Mouse (Mus musculus) heart, postnatal 0 days (tissue): Measurements from ENCODE around the gene Trp53.

Source experiments
- CTCF ChIP-seq: IDR thresholded peaks from 2 replicates; pipeline ENCODE4 v1.5.1; 2016; ENCODE audit warnings: antibody characterized with exemption, control low read depth, low read depth
- EP300 ChIP-seq: IDR thresholded peaks from 2 replicates; pipeline ENCODE4 v1.6.1; 2016; ENCODE audit warnings: antibody characterized with exemption, low read depth

DNA sequence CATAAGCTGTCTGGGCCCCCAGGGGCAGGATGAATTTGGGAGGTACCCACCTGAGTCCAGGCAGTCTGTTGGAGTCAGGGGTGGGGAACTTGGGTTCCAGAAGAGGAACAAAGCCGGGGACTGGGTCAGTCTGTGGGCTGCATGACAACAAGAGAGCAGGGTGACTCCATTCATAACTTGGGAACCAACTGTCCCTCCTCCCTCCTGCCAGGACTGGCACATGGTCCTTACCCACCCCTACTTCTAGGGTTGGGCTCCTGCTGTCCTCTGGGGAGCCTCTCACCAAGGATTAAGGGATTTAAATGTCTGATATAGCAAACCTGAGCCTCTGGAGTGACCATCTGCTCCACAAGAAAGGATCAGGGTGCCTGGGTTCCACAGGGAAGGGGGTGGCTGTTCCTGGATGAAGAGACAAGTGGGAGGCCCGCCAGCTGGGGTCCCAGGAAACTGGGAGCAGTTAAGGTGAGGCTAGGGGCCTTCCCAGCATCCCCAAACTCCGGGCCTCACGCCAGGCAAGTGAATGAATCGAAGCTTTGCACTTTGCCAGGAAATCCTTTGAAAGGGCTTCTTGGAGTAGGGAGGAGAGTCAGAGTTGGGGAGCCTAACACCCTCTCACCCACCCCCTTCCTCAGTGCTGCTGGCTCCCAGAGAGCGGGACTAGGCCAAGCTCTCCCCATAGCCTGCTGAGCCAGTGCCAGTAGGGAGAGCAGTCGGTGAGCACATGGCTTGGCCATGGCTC is 11.9 kb downstream of the Trp53 start:
- TF ChIP-seq CTCF (no peak), EP300 (no peak)
